Mouse (Mus musculus) hindbrain, embryonic 14.5 days (tissue): Measurements from ENCODE around the gene Krtap13. TPM values are rescaled to one million over a fixed set of nuclear protein-coding genes. Genes with fewer than 3 reads are reported as not detected.

Experiments
- ATAC-seq: fragments of 200-750 bp; cut with Nextera tagmentation; 2 replicates; pipeline ENCODE4 v1.8.0; 2017; ENCODE audit warnings: moderate number of reproducible peaks, mild to moderate bottlenecking, moderate TSS enrichment, moderate library complexity; ENCODE audit not compliant: low FRiP score
- DNase-seq: peaks from one replicate; pipeline ENCODE4 v3.0.0-alpha.2; 2015; ENCODE audit warnings: low spot score
- H3K27ac ChIP-seq: fragments of 300-500 bp; sonication (generic); 2 replicates; pipeline ENCODE4 v1.5.1; 2014; ENCODE audit warnings: mild to moderate bottlenecking, moderate library complexity
- H3K27me3 ChIP-seq: fragments of 300-500 bp; sonication (generic); 2 replicates; pipeline ENCODE4 v1.6.1; 2014; ENCODE audit warnings: mild to moderate bottlenecking, low read length, mixed read lengths; ENCODE audit not compliant: control insufficient read depth, insufficient read depth
- H3K36me3 ChIP-seq: fragments of 300-500 bp; sonication (generic); replicated peaks from 2 replicates; pipeline ENCODE4 v1.6.1; 2014; ENCODE audit not compliant: control insufficient read depth, insufficient read depth
- H3K4me1 ChIP-seq: fragments of 300-500 bp; sonication (generic); replicated peaks from 2 replicates; pipeline ENCODE4 v1.6.1; 2014; ENCODE audit warnings: antibody characterized with exemption, low read length, mixed read lengths; ENCODE audit not compliant: control insufficient read depth, insufficient read depth
- H3K4me2 ChIP-seq: fragments of 300-500 bp; sonication (generic); replicated peaks from 2 replicates; pipeline ENCODE4 v1.6.1; 2014; ENCODE audit warnings: mild to moderate bottlenecking, moderate library complexity
- H3K4me3 ChIP-seq: fragments of 300-500 bp; sonication (generic); replicated peaks from 2 replicates; pipeline ENCODE4 v1.5.1; 2014; ENCODE audit warnings: mild to moderate bottlenecking, low read length
- H3K9ac ChIP-seq: fragments of 300-500 bp; sonication (generic); 2 replicates; pipeline ENCODE4 v1.6.1; 2014
- H3K9me3 ChIP-seq: fragments of 300-500 bp; sonication (generic); 2 replicates; pipeline ENCODE4 v1.6.1; 2016; ENCODE audit warnings: low read length; ENCODE audit not compliant: control insufficient read depth
- whole genome bisulfite sequencing: fragments of 180-500 bp; shearing (Covaris S2); extraction: QIAGEN DNeasy Blood & Tissue Kit; methylation state at CpG from one replicate; pipeline ENCODE4 v1.1.7; 2014; 5-methylcytosine and 5-hydroxymethylcytosine counted together
- polyA plus RNA-seq: library from polyadenylated mRNA; unstranded; fragments of >200 nt; fragmentation: Nextera tagmentation; extraction: Ambion mirVana; gene quantifications from 2 replicates; pipeline ENCODE4 v1.2.1, GENCODE M21; 2014

The Krtap13 gene
- polyA plus RNA-seq, 1 experiment from 2014 or later, result not detected

- Histone ChIP-seq H3K9me3 (no peaks in the 10 kb centered on the region), H3K4me1 (no peaks in the 10 kb centered on the region), H3K27me3 (no peaks in the 10 kb centered on the region), H3K4me3 (no peak overlapping the region), H3K36me3 (no peaks in the 10 kb centered on the region), H3K9ac (no peak overlapping the region), H3K4me2 (no peak overlapping the region), H3K27ac (no peak overlapping the region)
- ATAC-seq (no peak), DNase-seq (no peak)
- WGBS, result 9% methylated on average over 1 of the region's 1 CpGs
Observed at GRCm38 (mm10) chr16:88720031-88720430, 31.4 kb downstream of the Krtap13 start.

GRCm38 (mm10) chr16:88716549-88716948, 34.9 kb downstream of the Krtap13 start:
- DNase-seq (no peak), ATAC-seq (no peak)
- Histone ChIP-seq H3K27me3 (no peaks in the 10 kb centered on the region), H3K36me3 (no peaks in the 10 kb centered on the region), H3K9me3 (no peaks in the 10 kb centered on the region), H3K9ac (no peak overlapping the region), H3K4me2 (no peak overlapping the region), H3K4me3 (no peak overlapping the region), H3K27ac (no peak overlapping the region), H3K4me1 (no peaks in the 10 kb centered on the region)

GRCm38 (mm10) chr16:88711245-88711644, 40.2 kb downstream of the Krtap13 start:
- WGBS, result 79% methylated on average over 6 of the region's 6 CpGs
- Histone ChIP-seq H3K27ac (no peak overlapping the region), H3K36me3 (no peaks in the 10 kb centered on the region), H3K4me2 (no peak overlapping the region), H3K4me3 (no peak overlapping the region), H3K4me1 (no peaks in the 10 kb centered on the region), H3K27me3 (no peaks in the 10 kb centered on the region), H3K9me3 (no peaks in the 10 kb centered on the region), H3K9ac (no peak overlapping the region)
- DNase-seq (no peak), ATAC-seq (no peak)

GRCm38 (mm10) chr16:88710757-88711156, 40.7 kb downstream of the Krtap13 start:
- H3K4me1 ChIP-seq, result no peaks in the 10 kb centered on the region
- no peaks in the 10 kb centered on the region for H3K36me3 ChIP-seq
- no peak overlapping the region for H3K4me2 ChIP-seq
- no peak overlapping the region for H3K4me3 ChIP-seq
- H3K9ac ChIP-seq, result no peak overlapping the region
- WGBS, result 79% methylated on average over 4 of the region's 4 CpGs
- no peaks in the 10 kb centered on the region for H3K9me3 ChIP-seq
- DNase-seq, result no peak
- no peak for ATAC-seq
- H3K27me3 ChIP-seq, result no peaks in the 10 kb centered on the region
- H3K27ac ChIP-seq, result no peak overlapping the region

GRCm38 (mm10) chr16:88707496-88708012, 43.9 kb downstream of the Krtap13 start, which contains the start of gene 2310061N02Rik:
2310061N02Rik (minus strand) TSS chr16:88707962.
- ATAC-seq, result no peak
- Histone ChIP-seq H3K9me3 (no peaks in the 10 kb centered on the region), H3K27ac (no peak within 1 kb of the TSS), H3K36me3 (no peaks in the 10 kb centered on the region), H3K4me2 (no peak within 1 kb of the TSS), H3K9ac (no peak within 1 kb of the TSS), H3K4me1 (no peaks in the 10 kb centered on the region), H3K27me3 (no peaks in the 10 kb centered on the region), H3K4me3 (no peak within 1 kb of the TSS)
- DNase-seq, result no peak
- whole genome bisulfite sequencing, result 88% methylated on average over 10 of the region's 10 CpGs

GRCm38 (mm10) chr16:88701072-88701864, 50.2 kb downstream of the Krtap13 start:
- no peak overlapping the region for H3K4me3 ChIP-seq
- DNase-seq (no peak), ATAC-seq (no peak)
- H3K36me3 ChIP-seq, result no peaks in the 10 kb centered on the region
- H3K9me3 ChIP-seq, result no peaks in the 10 kb centered on the region
- H3K4me2 ChIP-seq, result no peak overlapping the region
- H3K4me1 ChIP-seq, result no peaks in the 10 kb centered on the region
- no peak overlapping the region for H3K9ac ChIP-seq
- 59% methylated on average over 4 of the region's 4 CpGs for WGBS
- H3K27ac ChIP-seq, result no peak overlapping the region
- H3K27me3 ChIP-seq, result no peaks in the 10 kb centered on the region

Other genes with a start within 250 kb of the Krtap13 start
- gene Cldn17, start 244.7 kb downstream of the Krtap13 start, polyA plus RNA-seq, result not detected in 2 replicates
- gene Cldn8, start 188.5 kb downstream of the Krtap13 start, polyA plus RNA-seq, result not detected in 2 replicates
- not detected in 2 replicates for gene Krtap24-1, start 139.4 kb downstream of the Krtap13 start, polyA plus RNA-seq
- not detected in 2 replicates for gene 2310079G19Rik, start 124.0 kb downstream of the Krtap13 start, polyA plus RNA-seq
- gene Krtap26-1, start 103.8 kb downstream of the Krtap13 start, polyA plus RNA-seq, result not detected in 2 replicates
- gene Krtap27-1, start 80.0 kb downstream of the Krtap13 start, polyA plus RNA-seq, result not detected in 2 replicates
- not detected in 2 replicates for gene 2310061N02Rik, start 43.7 kb downstream of the Krtap13 start, polyA plus RNA-seq
- not detected in 2 replicates for gene Krtap13-1, start 22.8 kb downstream of the Krtap13 start, polyA plus RNA-seq
- not detected in 2 replicates for gene 2310034C09Rik, start 7.2 kb upstream of the Krtap13 start, polyA plus RNA-seq
- gene 2310057N15Rik, start 22.6 kb upstream of the Krtap13 start, polyA plus RNA-seq, result not detected in 2 replicates
- gene Gm5965, start 26.3 kb upstream of the Krtap13 start, polyA plus RNA-seq, result not detected in 2 replicates
- gene Gm20741, start 60.6 kb upstream of the Krtap13 start, polyA plus RNA-seq, result not detected in 2 replicates
- gene Krtap15, start 68.6 kb upstream of the Krtap13 start, polyA plus RNA-seq, result not detected in 2 replicates
- gene Krtap14, start 74.5 kb upstream of the Krtap13 start, polyA plus RNA-seq, result not detected in 2 replicates
- not detected in 2 replicates for gene Krtap19-1, start 117.8 kb upstream of the Krtap13 start, polyA plus RNA-seq
- not detected in 2 replicates for gene Krtap19-2, start 122.6 kb upstream of the Krtap13 start, polyA plus RNA-seq
- not detected in 2 replicates for gene Krtap19-3, start 126.4 kb upstream of the Krtap13 start, polyA plus RNA-seq
- not detected in 2 replicates for gene Krtap19-4, start 133.5 kb upstream of the Krtap13 start, polyA plus RNA-seq
- not detected in 2 replicates for gene Krtap19-5, start 144.8 kb upstream of the Krtap13 start, polyA plus RNA-seq
- not detected in 2 replicates for gene Krtap19-9b, start 180.6 kb upstream of the Krtap13 start, polyA plus RNA-seq
- not detected in 2 replicates for gene Krtap16-3, start 211.2 kb upstream of the Krtap13 start, polyA plus RNA-seq